Mouse (Mus musculus) heart, postnatal 10 days (tissue): ENCODE measurements around the gene Cchcr1. TPM values are rescaled to one million over a fixed set of nuclear protein-coding genes. Genes with fewer than 3 reads are reported as not detected.

ENCODE experiments used
- DNase-seq, 2 experiments: peaks; one replicate each; pipeline ENCODE4 v3.0.0; 2021
- intact Hi-C: fragments of 180-260 bp; cut with DNase I; formaldehyde crosslinking; loops from one replicate; pipeline ENCODE4 v1.15.1; 2025
- total RNA-seq, 2 experiments: library from RNA; stranded (reverse); gene quantifications; 2 replicates each; pipeline ENCODE4 v1.2.3; 2021

The Cchcr1 gene
- total RNA-seq, 2 experiments from 2014 or later, result 5.1 to 5.2 TPM

GRCm38 (mm10) chr17:35513886-35514285 is 3.0 kb upstream of the Cchcr1 start:
- peak; percentile 72 to 88 for DNase-seq
- intact Hi-C loops, result no loop called here

GRCm38 (mm10) chr17:35514756-35515155 is 2.1 kb upstream of the Cchcr1 start:
- intact Hi-C loops, result no loop called here
- DNase-seq, result no peak

- intact Hi-C loops, result no loop called here
- DNase-seq, result peak in 1 of 2 experiments; percentile 59
Measured at GRCm38 (mm10) chr17:35515911-35516640, 824 bp upstream of the Cchcr1 start.

GRCm38 (mm10) chr17:35517526-35517925 is 626 bp downstream of the Cchcr1 start:
- intact Hi-C loops, result no loop called here
- DNase-seq, result peak; percentile 25 to 39

- intact Hi-C loops, result no loop called here
- peak in 1 of 2 experiments; percentile 34 for DNase-seq
Measured at GRCm38 (mm10) chr17:35524354-35524753, 7.5 kb downstream of the Cchcr1 start.

- intact Hi-C loops, result no loop called here
Measured at GRCm38 (mm10) chr17:35526644-35527043, 9.7 kb downstream of the Cchcr1 start.

GRCm38 (mm10) chr17:35532360-35532759 is 15.5 kb downstream of the Cchcr1 start:
- intact Hi-C loops, result no loop called here
- no peak for DNase-seq

More at GRCm38 (mm10) chr17:35526644-35527043, 9.7 kb downstream of the Cchcr1 start:
- DNase-seq, result no peak

- DNase-seq, result no peak
- intact Hi-C loops, result loop anchor here (1.0 kb wide), 1 partner anchor 49 kb away; no protein-coding TSS in a partner anchor
Measured at GRCm38 (mm10) chr17:35532901-35533300, 16.0 kb downstream of the Cchcr1 start, which contains the start of gene Psors1c2. Gene Psors1c2, plus strand, starts transcription at chr17:35533201.

- DNase-seq, result peak; percentile 70 to 84
- intact Hi-C loops, result no loop called here
Measured at GRCm38 (mm10) chr17:35534343-35534742, 17.4 kb downstream of the Cchcr1 start.

GRCm38 (mm10) chr17:35537421-35537820 is 20.5 kb downstream of the Cchcr1 start:
- intact Hi-C loops, result no loop called here
- DNase-seq, result no peak

- intact Hi-C loops, result no loop called here
- no peak for DNase-seq
Measured at GRCm38 (mm10) chr17:35538476-35538875, 21.6 kb downstream of the Cchcr1 start.

- no peak for DNase-seq
- intact Hi-C loops, result no loop called here
Measured at GRCm38 (mm10) chr17:35539540-35539939, 22.6 kb downstream of the Cchcr1 start.

GRCm38 (mm10) chr17:35542761-35543411 is 26.0 kb downstream of the Cchcr1 start:
- no peak for DNase-seq
- intact Hi-C loops, result no loop called here

GRCm38 (mm10) chr17:35543412-35543861 is 26.5 kb downstream of the Cchcr1 start:
- peak in 1 of 2 experiments; percentile 22 for DNase-seq
- intact Hi-C loops, result no loop called here

- DNase-seq, result no peak
Measured at GRCm38 (mm10) chr17:35544001-35544400, 27.1 kb downstream of the Cchcr1 start.

GRCm38 (mm10) chr17:35544680-35545079 is 27.8 kb downstream of the Cchcr1 start:
- DNase-seq, result peak; percentile 61 to 76
- intact Hi-C loops, result loop anchor here (2.0 kb wide), 1 partner anchor 34 kb away; no protein-coding TSS in a partner anchor

More at GRCm38 (mm10) chr17:35544001-35544400, 27.1 kb downstream of the Cchcr1 start:
- intact Hi-C loops, result loop anchor here (2.0 kb wide), 1 partner anchor 35 kb away; no protein-coding TSS in a partner anchor

- DNase-seq, result no peak
- intact Hi-C loops, result no loop called here
Measured at GRCm38 (mm10) chr17:35547465-35547864, 30.6 kb downstream of the Cchcr1 start.

- intact Hi-C loops, result no loop called here
- no peak for DNase-seq
Measured at GRCm38 (mm10) chr17:35548636-35549035, 31.7 kb downstream of the Cchcr1 start.

GRCm38 (mm10) chr17:35549437-35550142 is 32.7 kb downstream of the Cchcr1 start:
- peak; percentile 91 to 92 for DNase-seq
- intact Hi-C loops, result no loop called here

GRCm38 (mm10) chr17:35550143-35550494 is 33.2 kb downstream of the Cchcr1 start:
- DNase-seq, result no peak
- intact Hi-C loops, result no loop called here

GRCm38 (mm10) chr17:35550871-35551270 is 34.0 kb downstream of the Cchcr1 start:
- intact Hi-C loops, result no loop called here
- DNase-seq, result no peak
